In the genomic region with DNA sequence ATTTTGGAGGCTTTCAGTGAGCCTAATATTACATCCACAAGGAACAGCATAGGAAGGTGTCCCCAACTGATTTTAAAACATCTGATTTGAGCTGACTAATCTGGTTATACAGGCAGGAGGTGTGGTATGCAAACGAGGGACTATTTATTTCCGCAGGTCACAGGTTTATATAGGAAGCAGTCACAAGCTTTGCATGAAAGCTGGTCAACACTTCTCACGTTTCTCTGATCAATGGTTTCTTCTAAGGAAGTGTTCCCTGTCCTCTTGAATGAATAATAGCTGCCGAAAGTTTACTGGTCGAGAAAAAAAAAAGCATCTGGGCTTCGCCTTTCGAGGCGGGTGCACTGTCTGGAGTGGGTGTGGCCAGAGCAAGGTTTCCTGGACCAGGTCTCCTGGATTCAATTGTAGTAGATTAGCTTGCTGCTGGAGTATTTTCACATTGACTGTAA, we compare ENCODE assay signal across 8 mouse cellular contexts. TPM values are rescaled to one million over a fixed set of nuclear protein-coding genes. Genes with fewer than 3 reads are reported as not detected.
A peak's percentile ranks its signal among the peaks of the same experiment; 100 is the strongest.
DNase-seq lines count a peak whose midpoint lies in the region; ATAC-seq and TF ChIP-seq lines count a peak whose summit lies in the region.

No protein-coding gene starts in this region.

- H3K4me2 ChIP-seq in forebrain, embryonic 13.5 days, result peak overlapping the region; percentile 77
- H3K4me2 ChIP-seq in intestine, embryonic 16.5 days (ENCODE audit: low read depth, low read length), result peak overlapping the region; percentile 92
- peak overlapping the region; percentile 98 for H3K4me2 ChIP-seq in liver, postnatal 0 days (ENCODE audit: low read depth, low read length)

- DNase-seq in adrenal gland, adult 2 months, result peak; percentile 43
- DNase-seq in adrenal gland, adult 18-20 months (ENCODE audit: low spot score in 2 of 2), result no peak
- peak; percentile 52 for DNase-seq in MN1 (ENCODE audit: low spot score)
- no peak for DNase-seq in liver, postnatal 0 days
- DNase-seq in left cerebral cortex, postnatal 25 days (ENCODE audit: low spot score in 2 of 2), result no peak

- no peak for TF ChIP-seq EP300 in liver, postnatal 0 days (IDR thresholded peaks at IDR 0.05; ENCODE audit: low read depth)

- WGBS in forebrain, embryonic 13.5 days, result 28% methylated on average over 8 of the region's 8 CpGs
- WGBS in intestine, embryonic 16.5 days, result 7% methylated on average over 8 of the region's 8 CpGs
- WGBS in liver, postnatal 0 days (ENCODE audit: insufficient replicate concordance), result 9% methylated on average over 8 of the region's 8 CpGs

- no peaks in the 10 kb centered on the region for H3K9me3 ChIP-seq in forebrain, embryonic 13.5 days (replicated peaks)
- no peaks in the 10 kb centered on the region for H3K9me3 ChIP-seq in intestine, embryonic 16.5 days (ENCODE audit: control insufficient read depth, low read length)
- H3K9me3 ChIP-seq in liver, postnatal 0 days (ENCODE audit: low read length), result no peaks in the 10 kb centered on the region

- no peak overlapping the region for H3K27ac ChIP-seq in forebrain, embryonic 13.5 days
- H3K27ac ChIP-seq in intestine, embryonic 16.5 days (ENCODE audit: low read length), result peak overlapping the region; percentile 83
- no peak overlapping the region for H3K27ac ChIP-seq in liver, postnatal 0 days (ENCODE audit: low read depth)

- peaks cover 21% of the 10 kb centered on the region for H3K36me3 ChIP-seq in forebrain, embryonic 13.5 days (ENCODE audit: poor library complexity, severe bottlenecking)
- 0 out of 2 replicates have a peak, but pooled peaks cover 4% of the 10 kb centered on the region for H3K36me3 ChIP-seq in intestine, embryonic 16.5 days (ENCODE audit: control insufficient read depth, insufficient read depth, low read length)
- H3K36me3 ChIP-seq in liver, postnatal 0 days (replicated peaks; ENCODE audit: insufficient read depth, low read length), result peaks cover 6% of the 10 kb centered on the region

- H3K9ac ChIP-seq in forebrain, embryonic 13.5 days, result 0 out of 2 replicates have a peak overlapping the region, but pooled peaks have one; percentile 68
- H3K9ac ChIP-seq in intestine, embryonic 16.5 days (ENCODE audit: low read depth, low read length), result peak overlapping the region; percentile 95; the same call in 1 of the 2 replicates
- H3K9ac ChIP-seq in liver, postnatal 0 days (replicated peaks), result peak overlapping the region; percentile 75; the same call in 1 of the 2 replicates

- H3K4me3 ChIP-seq in forebrain, embryonic 13.5 days, result peak overlapping the region; percentile 74
- H3K4me3 ChIP-seq in intestine, embryonic 16.5 days (ENCODE audit: low read length), result peak overlapping the region; percentile 92
- H3K4me3 ChIP-seq in liver, postnatal 0 days (ENCODE audit: low read depth, low read length), result peak overlapping the region; percentile 68

- no peak for TF ChIP-seq CTCF in liver, postnatal 0 days (IDR thresholded peaks at IDR 0.05; ENCODE audit: low read depth)

- intact Hi-C loops in left cerebral cortex, postnatal 25 days (cut with DNase I), result no loop called here

- H3K27me3 ChIP-seq in forebrain, embryonic 13.5 days, result no peaks in the 10 kb centered on the region; the same call in 1 of the 2 replicates
- H3K27me3 ChIP-seq in intestine, embryonic 16.5 days (replicated peaks; ENCODE audit: control insufficient read depth, insufficient read depth, low read length), result no peaks in the 10 kb centered on the region
- no peaks in the 10 kb centered on the region for H3K27me3 ChIP-seq in liver, postnatal 0 days (ENCODE audit: insufficient read depth, low read length)

- peaks cover 26% of the 10 kb centered on the region for H3K4me1 ChIP-seq in forebrain, embryonic 13.5 days
- H3K4me1 ChIP-seq in intestine, embryonic 16.5 days (ENCODE audit: control insufficient read depth, insufficient read depth, low read length), result peaks cover 13% of the 10 kb centered on the region
- H3K4me1 ChIP-seq in liver, postnatal 0 days (ENCODE audit: insufficient read depth), result peaks cover 11% of the 10 kb centered on the region

- no peak; the same call in 1 of the 2 replicates for ATAC-seq in forebrain, embryonic 13.5 days
- peak; percentile 16; the same call in 1 of the 2 replicates for ATAC-seq in intestine, embryonic 16.5 days
- no peak for ATAC-seq in liver, postnatal 0 days
- peak; percentile 61 for ATAC-seq in neutrophil, adult 5-6 weeks (ENCODE audit: extremely low read depth, insufficient number of reproducible peaks, low FRiP score, poor library complexity, severe bottlenecking)

RNA-seq across cellular contexts. Expression of a gene that starts 1.0 kb away (rescaled TPM):
- 10 to 100 TPM; 19.2 to 23.8 TPM for total RNA-seq in adrenal gland, adult 2 months (2021)
- polyA plus RNA-seq in adrenal gland, adult 2 months (2012; rRNA removed), result 16.7 and 17.3 TPM in 2 replicates
- 10 to 100 TPM; 22.1 to 23.7 TPM for total RNA-seq in adrenal gland, adult 18-20 months (2021)
- 10.2 and 10.4 TPM in 2 replicates for polyA plus RNA-seq in forebrain, embryonic 13.5 days (2015; fragmentation: Nextera tagmentation; extraction: Ambion mirVana)
- 6.3 and 7.8 TPM in 2 replicates for polyA plus RNA-seq in intestine, embryonic 16.5 days (2015; fragmentation: Nextera tagmentation; extraction: Ambion mirVana)
- polyA plus RNA-seq in liver, postnatal 0 days (2015; fragmentation: Nextera tagmentation; extraction: Ambion mirVana), result 0.67 and 0.97 TPM in 2 replicates
- 3.2 and 3.8 TPM in 2 replicates for total RNA-seq in neutrophil, adult 5-6 weeks (2017)
- total RNA-seq in left cerebral cortex, postnatal 25 days (2021), result 10 to 100 TPM; 52.7 to 57.4 TPM

Comparison
In these comparisons a context has a peak if more than half of its experiments do, and no peak if none do; other contexts are left out.
1. DNase-seq: peak in adrenal gland, adult 2 months (single experiment) and MN1 (single experiment); none in adrenal gland, adult 18-20 months (0 of 2), liver, postnatal 0 days (single experiment) and left cerebral cortex, postnatal 25 days (0 of 2).
2. ATAC-seq: peak in intestine, embryonic 16.5 days (single experiment) and neutrophil, adult 5-6 weeks (single experiment); none in forebrain, embryonic 13.5 days (single experiment) and liver, postnatal 0 days (single experiment).
3. Peak in every context shown above with its lines, with median percentiles within 50 percentile points of each other: H3K4me2 ChIP-seq, H3K4me3 ChIP-seq and H3K9ac ChIP-seq.